Mouse (Mus musculus): ENCODE results near the gene Supt4a. TPM values are rescaled to one million over a fixed set of nuclear protein-coding genes. Genes with fewer than 3 reads are reported as not detected.

Supt4a gene
- polyA plus RNA-seq, 1 experiment, result 214 TPM

- H3K27me3 ChIP-seq (ENCODE audit: control insufficient read depth, insufficient read depth, insufficient read length), result peaks cover 70% of the 10 kb centered on the region
Measured at GRCm38 (mm10) chr11:87761806-87762701, 24.7 kb downstream of the Supt4a start.

GRCm38 (mm10) chr11:87762702-87763385 is 25.5 kb downstream of the Supt4a start:
- no peak overlapping the region for H3ac ChIP-seq (ENCODE audit: control insufficient read depth, insufficient read length, low read depth)
- no peak for TF ChIP-seq MYOD1 (IDR thresholded peaks at IDR 0.05; ENCODE audit: control insufficient read depth, insufficient read length, low read depth)
- TF ChIP-seq USF1 (IDR thresholded peaks at IDR 0.05; ENCODE audit: low read depth), result no peak
- TF ChIP-seq CTCF (IDR thresholded peaks at IDR 0.05; ENCODE audit: control insufficient read depth, insufficient read depth, insufficient read length), result no peak
- no peak for TF ChIP-seq MAX (IDR thresholded peaks at IDR 0.05)
- no peak for TF ChIP-seq MYOG (IDR thresholded peaks at IDR 0.05; ENCODE audit: control insufficient read depth, extremely low read depth, insufficient read length)
- TF ChIP-seq CEBPB (IDR thresholded peaks at IDR 0.05; ENCODE audit: low read depth), result no peak
- no peak for TF ChIP-seq FOSL1 (IDR thresholded peaks at IDR 0.05; ENCODE audit: insufficient read depth, low read length, poor library complexity, severe bottlenecking)
- no peak overlapping the region for H3K4me3 ChIP-seq (ENCODE audit: insufficient read depth, poor library complexity, severe bottlenecking)
- peaks cover 73% of the 10 kb centered on the region for H3K27me3 ChIP-seq (ENCODE audit: control insufficient read depth, insufficient read depth, insufficient read length)
- H3K79me3 ChIP-seq (ENCODE audit: low read depth), result no peaks in the 10 kb centered on the region
- H3K79me2 ChIP-seq (ENCODE audit: control insufficient read depth, insufficient read depth), result no peaks in the 10 kb centered on the region
- no peaks in the 10 kb centered on the region for H3K36me3 ChIP-seq (ENCODE audit: control insufficient read depth, insufficient read depth)

More at GRCm38 (mm10) chr11:87761806-87762701, 24.7 kb downstream of the Supt4a start:
- H3ac ChIP-seq (ENCODE audit: control insufficient read depth, insufficient read length, low read depth), result no peak overlapping the region
- TF ChIP-seq MYOD1 (IDR thresholded peaks at IDR 0.05; ENCODE audit: control insufficient read depth, insufficient read length, low read depth) (no peak), CEBPB (IDR thresholded peaks at IDR 0.05; ENCODE audit: low read depth) (no peak), MAX (IDR thresholded peaks at IDR 0.05) (no peak), FOSL1 (IDR thresholded peaks at IDR 0.05; ENCODE audit: insufficient read depth, low read length, poor library complexity, severe bottlenecking) (no peak), USF1 (IDR thresholded peaks at IDR 0.05; ENCODE audit: low read depth) (no peak), CTCF (IDR thresholded peaks at IDR 0.05; ENCODE audit: control insufficient read depth, insufficient read depth, insufficient read length) (no peak), MYOG (IDR thresholded peaks at IDR 0.05; ENCODE audit: control insufficient read depth, extremely low read depth, insufficient read length) (no peak)
- peaks cover 4% of the 10 kb centered on the region for H3K36me3 ChIP-seq (ENCODE audit: control insufficient read depth, insufficient read depth)
- H3K79me3 ChIP-seq (ENCODE audit: low read depth), result peaks cover 2% of the 10 kb centered on the region
- peaks cover 4% of the 10 kb centered on the region for H3K79me2 ChIP-seq (ENCODE audit: control insufficient read depth, insufficient read depth)
- H3K4me3 ChIP-seq (ENCODE audit: insufficient read depth, poor library complexity, severe bottlenecking), result no peak overlapping the region

GRCm38 (mm10) chr11:87763511-87763987 is 26.2 kb downstream of the Supt4a start:
- Histone ChIP-seq H3K79me2 (ENCODE audit: control insufficient read depth, insufficient read depth) (no peaks in the 10 kb centered on the region), H3K36me3 (ENCODE audit: control insufficient read depth, insufficient read depth) (no peaks in the 10 kb centered on the region), H3K79me3 (ENCODE audit: low read depth) (no peaks in the 10 kb centered on the region), H3K4me3 (ENCODE audit: insufficient read depth, poor library complexity, severe bottlenecking) (no peak overlapping the region), H3ac (ENCODE audit: control insufficient read depth, insufficient read length, low read depth) (no peak overlapping the region), H3K27me3 (ENCODE audit: control insufficient read depth, insufficient read depth, insufficient read length) (peaks cover 80% of the 10 kb centered on the region)
- TF ChIP-seq MAX (IDR thresholded peaks at IDR 0.05) (no peak), CTCF (IDR thresholded peaks at IDR 0.05; ENCODE audit: control insufficient read depth, insufficient read depth, insufficient read length) (no peak), MYOG (IDR thresholded peaks at IDR 0.05; ENCODE audit: control insufficient read depth, extremely low read depth, insufficient read length) (no peak), FOSL1 (IDR thresholded peaks at IDR 0.05; ENCODE audit: insufficient read depth, low read length, poor library complexity, severe bottlenecking) (no peak), MYOD1 (IDR thresholded peaks at IDR 0.05; ENCODE audit: control insufficient read depth, insufficient read length, low read depth) (no peak), CEBPB (IDR thresholded peaks at IDR 0.05; ENCODE audit: low read depth) (no peak), USF1 (IDR thresholded peaks at IDR 0.05; ENCODE audit: low read depth) (no peak)

- Histone ChIP-seq H3K79me3 (ENCODE audit: low read depth) (no peaks in the 10 kb centered on the region), H3K4me3 (ENCODE audit: insufficient read depth, poor library complexity, severe bottlenecking) (no peak overlapping the region), H3K36me3 (ENCODE audit: control insufficient read depth, insufficient read depth) (no peaks in the 10 kb centered on the region), H3K79me2 (ENCODE audit: control insufficient read depth, insufficient read depth) (no peaks in the 10 kb centered on the region), H3K27me3 (ENCODE audit: control insufficient read depth, insufficient read depth, insufficient read length) (peaks cover 84% of the 10 kb centered on the region), H3ac (ENCODE audit: control insufficient read depth, insufficient read length, low read depth) (no peak overlapping the region)
- TF ChIP-seq MYOG (IDR thresholded peaks at IDR 0.05; ENCODE audit: control insufficient read depth, extremely low read depth, insufficient read length) (no peak), FOSL1 (IDR thresholded peaks at IDR 0.05; ENCODE audit: insufficient read depth, low read length, poor library complexity, severe bottlenecking) (no peak), MAX (IDR thresholded peaks at IDR 0.05) (no peak), MYOD1 (IDR thresholded peaks at IDR 0.05; ENCODE audit: control insufficient read depth, insufficient read length, low read depth) (no peak), CEBPB (IDR thresholded peaks at IDR 0.05; ENCODE audit: low read depth) (no peak), CTCF (IDR thresholded peaks at IDR 0.05; ENCODE audit: control insufficient read depth, insufficient read depth, insufficient read length) (no peak), USF1 (IDR thresholded peaks at IDR 0.05; ENCODE audit: low read depth) (no peak)
Measured at GRCm38 (mm10) chr11:87763988-87764876, 26.9 kb downstream of the Supt4a start.
